19 mouse cellular contexts compared by ENCODE assay signal in genomic region chr2:172062876-172063275, GRCm38 (mm10). TPM values are rescaled to one million over a fixed set of nuclear protein-coding genes. Genes with fewer than 3 reads are reported as not detected.
"Had no signal": no experiment of that assay in that cellular context is flagged by ENCODE, and none has a peak within 500 bp of the region (broad histone marks: within the 10 kb centered on the region; RNA-seq: fewer than 3 reads in every experiment).

No protein-coding gene starts in this region.

- H3K9me3 ChIP-seq: neural tube, embryonic 13.5 days; neural tube, embryonic 15.5 days; stomach, embryonic 15.5 days had no signal

- DNase-seq: retina, postnatal 1 day; right cerebral cortex, adult 18-20 months; right cerebral cortex, postnatal 14 days; right cerebral cortex, postnatal 25 days; right cerebral cortex, postnatal 4 days; spleen, adult 18-20 months; thymus, adult 18-20 months; thymus, adult 2 months; thymus, postnatal 14 days; thymus, postnatal 25 days; thymus, postnatal 36 days; thymus, postnatal 4 days had no signal

- H3K4me2 ChIP-seq: neural tube, embryonic 13.5 days; neural tube, embryonic 15.5 days; stomach, embryonic 15.5 days had no signal

- H3K27me3 ChIP-seq: neural tube, embryonic 13.5 days; neural tube, embryonic 15.5 days; stomach, embryonic 15.5 days had no signal

- H3K27ac ChIP-seq: neural tube, embryonic 13.5 days; neural tube, embryonic 15.5 days; stomach, embryonic 15.5 days; stomach, postnatal 0 days had no signal

- H3K4me1 ChIP-seq: neural tube, embryonic 13.5 days; neural tube, embryonic 15.5 days; stomach, embryonic 15.5 days had no signal

- H3K9ac ChIP-seq: neural tube, embryonic 13.5 days; neural tube, embryonic 15.5 days; stomach, embryonic 15.5 days had no signal

- H3K36me3 ChIP-seq: neural tube, embryonic 13.5 days; neural tube, embryonic 15.5 days; stomach, embryonic 15.5 days had no signal

- H3K4me3 ChIP-seq: neural tube, embryonic 13.5 days; neural tube, embryonic 15.5 days; stomach, embryonic 15.5 days had no signal

RNA-seq across cellular contexts. Expression of gene Cbln4, which starts 19.6 kb away (rescaled TPM):
- polyA plus RNA-seq: small intestine, adult 2 months; spleen, adult 2 months; thymus, adult 2 months; urinary bladder, adult 2 months had no signal
